Mouse (Mus musculus): ENCODE measurements around the gene Dohh. TPM values are rescaled to one million over a fixed set of nuclear protein-coding genes. Genes with fewer than 3 reads are reported as not detected.

The Dohh gene
- total RNA-seq, 2 experiments from 2014 or later, result 48.1 to 48.5 TPM

DNA sequence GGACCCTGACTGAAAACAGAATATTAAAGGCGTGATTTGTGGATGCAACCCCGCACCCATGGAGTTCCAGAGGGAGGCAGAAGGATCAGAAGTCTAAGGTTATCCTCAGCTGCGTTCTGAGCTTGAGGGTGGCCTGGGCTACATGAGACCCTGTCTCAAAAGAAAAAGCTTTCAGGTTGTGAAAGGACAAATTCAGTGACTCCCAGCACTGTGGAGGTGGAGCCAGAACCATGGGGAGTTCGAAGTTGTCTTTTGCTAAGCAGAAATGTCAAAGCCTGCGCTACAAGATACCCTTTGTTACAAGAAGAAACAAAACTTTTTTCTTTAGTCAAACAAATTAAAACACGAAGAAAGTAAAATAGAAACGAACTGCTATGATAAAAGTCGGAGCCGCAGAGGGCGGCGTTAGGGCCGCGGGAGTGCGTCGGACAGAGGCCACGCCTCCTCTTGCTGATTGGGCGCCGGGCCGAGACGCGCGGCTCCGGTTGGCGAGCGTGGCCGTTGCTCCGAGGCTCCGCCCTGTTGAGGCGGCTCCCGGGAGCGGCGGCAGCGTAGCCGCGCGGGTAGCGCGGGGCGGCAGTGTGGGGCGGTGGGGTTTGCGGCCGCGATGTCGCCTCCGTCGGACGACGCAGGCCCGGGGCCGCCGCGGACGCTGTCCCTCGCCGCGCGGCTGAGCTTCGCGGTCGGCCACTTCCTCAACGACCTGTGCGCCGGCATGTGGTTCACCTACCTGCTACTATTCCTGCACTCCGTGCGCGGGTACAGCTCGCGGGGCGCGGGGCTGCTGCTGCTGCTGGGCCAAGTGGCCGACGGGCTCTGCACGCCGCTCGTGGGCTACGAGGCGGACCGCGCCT, 27.0 kb upstream of the Dohh start, which contains the start of gene Mfsd12:
TSS of gene Mfsd12 (plus strand) at position 501 of the 854 bp plus-strand sequence.
- peak; percentile 90 to 94 for DNase-seq (ENCODE audit: low spot score in 2 of 2)

- DNase-seq (ENCODE audit: low spot score in 2 of 2), result no peak
Observed at GRCm38 (mm10) chr10:81358209-81358608, 26.0 kb upstream of the Dohh start.

GRCm38 (mm10) chr10:81358841-81359240, 25.4 kb upstream of the Dohh start:
- no peak for DNase-seq (ENCODE audit: low spot score in 2 of 2)

- no peak for DNase-seq (ENCODE audit: low spot score in 2 of 2)
Observed at GRCm38 (mm10) chr10:81360721-81361120, 23.5 kb upstream of the Dohh start.

GRCm38 (mm10) chr10:81362336-81362949, 21.8 kb upstream of the Dohh start:
- no peak for DNase-seq (ENCODE audit: low spot score in 2 of 2)

DNA sequence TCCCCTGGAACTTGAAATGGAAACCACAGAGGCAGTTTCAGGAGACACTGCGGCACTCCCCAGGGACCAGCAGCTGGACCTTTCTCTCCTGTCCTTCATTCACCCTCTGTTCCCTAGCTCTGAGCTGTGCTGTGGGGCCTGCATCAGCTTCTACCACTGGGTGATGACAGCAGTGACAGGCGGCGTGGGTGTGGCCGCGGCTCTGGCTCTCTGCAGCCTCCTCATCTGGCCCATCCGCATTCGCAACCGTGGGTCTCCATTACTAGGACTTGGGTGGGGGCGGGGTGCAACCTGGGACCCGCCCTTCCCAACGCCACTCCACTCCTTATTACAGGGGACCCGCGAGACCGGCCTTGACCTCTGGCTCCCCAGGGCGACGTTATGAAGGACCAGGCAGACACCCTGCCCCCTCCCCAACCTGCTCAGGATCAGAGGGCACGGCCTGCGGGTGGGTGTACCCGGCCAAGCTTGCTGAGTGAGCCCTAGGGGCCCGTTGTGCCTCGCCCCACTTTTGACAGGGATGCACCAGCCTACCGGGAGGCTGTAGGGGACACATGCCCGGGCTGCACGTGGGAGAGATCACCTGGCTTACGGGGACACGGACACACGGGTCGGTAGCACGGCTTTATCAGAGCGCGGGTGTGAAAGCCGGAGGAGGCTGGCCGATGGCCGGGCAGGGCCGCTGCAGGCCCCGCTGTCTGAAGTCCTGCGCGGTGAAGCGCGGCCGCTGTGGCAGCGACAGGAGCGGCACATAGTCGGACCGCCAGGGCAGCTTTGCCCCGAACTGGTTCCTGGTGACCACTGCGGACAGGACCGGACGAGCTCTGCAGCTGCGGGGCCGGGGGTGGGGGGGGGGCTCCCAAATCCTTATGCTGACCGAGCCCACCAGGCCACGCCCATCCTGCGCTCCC, 20.5 kb upstream of the Dohh start:
- DNase-seq (ENCODE audit: low spot score in 2 of 2), result no peak

DNA sequence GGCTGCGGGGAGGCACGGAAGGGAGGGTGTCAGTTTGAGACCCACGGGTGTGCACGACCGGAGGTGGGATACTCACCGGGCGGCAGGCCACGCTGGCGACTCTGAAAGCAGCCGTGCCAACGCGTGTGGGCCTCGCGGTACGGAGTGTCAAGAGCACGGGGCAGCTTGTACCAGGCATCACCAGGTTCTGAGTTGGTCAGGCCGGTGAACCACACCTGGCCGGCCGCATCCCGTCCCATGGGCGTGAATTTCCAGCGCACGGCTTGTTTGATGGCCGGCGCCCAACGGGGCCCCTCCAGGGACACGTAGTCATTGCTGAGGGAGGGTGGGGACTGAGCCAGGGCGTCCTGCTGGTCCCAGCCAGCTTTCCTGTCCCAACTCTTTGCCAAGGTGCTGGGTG, 19.6 kb upstream of the Dohh start:
- no peak for DNase-seq (ENCODE audit: low spot score in 2 of 2)

GRCm38 (mm10) chr10:81365073-81365472, 19.2 kb upstream of the Dohh start:
- no peak for DNase-seq (ENCODE audit: low spot score in 2 of 2)

DNA sequence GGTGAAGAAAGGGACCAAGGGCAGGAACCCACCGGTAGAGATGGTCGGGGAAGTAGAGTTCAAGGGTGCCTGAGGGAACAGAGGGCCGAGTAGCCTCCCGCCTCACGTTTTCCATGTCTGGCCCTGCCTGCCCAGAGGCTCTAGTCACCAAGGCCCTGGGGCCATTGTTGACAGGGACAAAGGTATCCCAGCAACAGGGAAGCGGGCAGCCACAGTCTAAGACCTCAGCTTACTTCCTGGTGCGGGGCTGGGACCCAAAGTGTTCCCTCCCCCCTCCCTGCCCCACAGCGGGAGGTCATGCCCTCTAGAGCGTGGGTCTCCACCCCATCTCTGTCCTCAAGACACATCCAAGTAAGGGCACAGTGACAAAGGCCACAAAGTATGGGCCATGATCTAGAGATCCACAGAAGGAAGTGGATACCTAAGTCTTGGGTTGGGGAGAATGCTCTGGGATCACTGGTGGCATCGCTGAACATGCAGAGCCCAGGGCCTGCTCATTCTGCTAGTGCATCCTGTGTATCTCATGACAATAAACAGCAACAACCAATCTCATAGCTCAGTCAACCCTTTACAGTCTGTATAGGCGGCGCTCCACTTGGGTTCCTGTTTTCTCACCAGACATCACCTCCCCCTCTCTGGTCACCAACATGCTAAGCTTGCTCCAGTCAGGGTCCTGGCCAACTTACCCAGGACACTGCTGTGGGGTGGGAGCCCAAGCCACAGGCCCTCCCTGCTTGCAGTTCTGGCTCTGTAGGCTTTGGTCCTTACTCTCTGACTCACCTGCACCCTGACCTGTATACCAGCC, 18.4 kb upstream of the Dohh start, which contains the start of gene 4930404N11Rik:
TSS of gene 4930404N11Rik (minus strand) at position 145 of the 805 bp plus-strand sequence.
- DNase-seq (ENCODE audit: low spot score in 2 of 2), result no peak

DNA sequence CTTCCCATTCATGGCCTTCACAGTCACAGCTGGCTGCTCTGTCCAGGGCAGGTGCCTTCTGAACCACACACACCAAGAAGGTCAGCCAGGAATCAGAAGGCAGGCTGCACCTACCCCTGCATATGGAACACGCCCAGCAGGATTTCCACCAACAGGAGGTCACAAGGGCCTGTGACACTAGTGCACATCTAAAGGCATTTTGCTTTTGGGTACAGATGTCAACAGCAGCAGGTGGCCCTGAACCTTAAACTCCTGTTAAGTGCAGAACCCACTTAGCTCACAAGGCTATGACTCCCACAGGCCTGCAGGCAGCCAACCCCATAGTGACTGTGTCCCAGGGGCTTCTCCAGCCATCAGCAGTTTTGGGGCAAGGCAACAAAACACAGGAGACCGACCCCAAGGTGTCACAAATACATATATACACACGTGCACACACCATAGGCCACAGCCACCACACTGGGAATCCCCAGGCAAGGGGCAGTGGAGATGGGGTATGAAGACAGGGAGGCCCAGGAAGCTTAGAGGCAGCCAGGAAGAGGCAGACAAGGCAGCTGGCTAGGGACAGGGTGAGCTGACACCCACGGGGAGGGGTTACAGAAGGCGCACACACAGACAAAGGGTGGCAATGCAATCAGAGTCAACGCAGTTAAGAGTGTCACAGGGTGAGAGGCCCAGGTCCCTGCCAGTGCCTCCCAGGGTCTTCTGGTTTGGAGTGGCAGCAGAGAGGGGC, 17.6 kb upstream of the Dohh start:
- DNase-seq (ENCODE audit: low spot score in 2 of 2), result no peak

- DNase-seq (ENCODE audit: low spot score in 2 of 2), result no peak
Observed at GRCm38 (mm10) chr10:81367207-81367495, 17.1 kb upstream of the Dohh start.

DNA sequence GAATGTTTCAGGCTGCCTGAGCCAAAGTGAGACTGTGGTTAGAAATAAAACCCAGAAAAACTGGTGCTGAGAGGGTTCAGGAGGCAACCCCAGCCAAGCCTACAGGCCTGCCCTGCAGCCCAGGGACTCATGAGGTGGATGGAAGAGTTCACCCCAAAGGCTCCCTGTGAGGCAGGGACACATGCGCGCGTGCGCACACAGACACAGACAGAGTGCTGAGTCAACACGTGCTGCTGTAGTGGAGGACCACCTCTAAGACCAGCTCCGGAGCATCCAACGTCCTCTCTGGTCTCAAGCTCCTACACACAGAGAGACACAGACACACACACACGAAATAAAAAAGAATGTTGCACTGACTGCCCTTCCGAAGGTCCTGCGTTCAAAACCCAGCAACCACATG, 8.9 kb upstream of the Dohh start:
- DNase-seq (ENCODE audit: low spot score in 2 of 2), result no peak

DNA sequence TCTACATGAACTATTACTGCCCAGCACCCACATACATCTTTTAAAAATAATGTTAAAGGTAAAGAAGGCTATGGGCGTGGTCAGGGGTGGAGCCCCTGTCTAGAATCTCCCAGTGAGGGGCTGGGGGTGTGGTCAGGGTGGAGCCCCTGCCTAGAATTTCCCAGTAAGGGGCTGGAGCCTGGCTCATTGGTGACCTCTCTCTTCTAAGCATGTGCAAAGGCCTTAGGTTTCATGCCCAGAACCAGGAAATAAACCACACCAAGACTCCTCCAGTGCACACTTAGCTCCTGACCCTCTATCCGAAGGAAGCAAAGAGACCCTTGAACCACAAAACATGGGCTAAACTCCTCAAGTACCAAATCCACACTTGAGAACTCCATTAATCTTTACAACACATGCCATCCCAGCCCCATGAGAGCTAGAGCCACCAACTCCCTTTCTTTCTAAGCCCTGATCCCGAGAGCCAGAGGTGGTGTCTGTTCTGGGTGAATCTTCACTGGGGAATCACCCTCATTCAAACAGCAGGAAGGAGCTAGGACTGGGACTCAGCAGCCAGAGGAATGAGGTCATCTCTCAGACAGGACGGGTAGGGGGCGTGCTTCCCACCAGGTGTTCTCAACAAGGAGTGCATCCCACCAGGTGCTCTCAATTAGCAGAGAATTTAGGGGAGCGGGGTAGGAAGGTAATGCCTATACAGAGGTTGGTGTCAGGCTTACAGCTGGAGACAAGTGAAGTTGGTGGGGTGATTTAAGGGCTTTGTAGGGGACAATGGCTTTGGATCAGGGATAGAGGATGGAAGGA, 7.5 kb upstream of the Dohh start:
- no peak for DNase-seq (ENCODE audit: low spot score in 2 of 2)

- DNase-seq (ENCODE audit: low spot score in 2 of 2), result no peak
Observed at GRCm38 (mm10) chr10:81377362-81377664, 6.9 kb upstream of the Dohh start.

GRCm38 (mm10) chr10:81377793-81378552, 6.3 kb upstream of the Dohh start, which contains the start of gene Fzr1:
TSS of gene Fzr1 (minus strand) at chr10:81378516.
- DNase-seq (ENCODE audit: low spot score in 2 of 2), result no peak

DNA sequence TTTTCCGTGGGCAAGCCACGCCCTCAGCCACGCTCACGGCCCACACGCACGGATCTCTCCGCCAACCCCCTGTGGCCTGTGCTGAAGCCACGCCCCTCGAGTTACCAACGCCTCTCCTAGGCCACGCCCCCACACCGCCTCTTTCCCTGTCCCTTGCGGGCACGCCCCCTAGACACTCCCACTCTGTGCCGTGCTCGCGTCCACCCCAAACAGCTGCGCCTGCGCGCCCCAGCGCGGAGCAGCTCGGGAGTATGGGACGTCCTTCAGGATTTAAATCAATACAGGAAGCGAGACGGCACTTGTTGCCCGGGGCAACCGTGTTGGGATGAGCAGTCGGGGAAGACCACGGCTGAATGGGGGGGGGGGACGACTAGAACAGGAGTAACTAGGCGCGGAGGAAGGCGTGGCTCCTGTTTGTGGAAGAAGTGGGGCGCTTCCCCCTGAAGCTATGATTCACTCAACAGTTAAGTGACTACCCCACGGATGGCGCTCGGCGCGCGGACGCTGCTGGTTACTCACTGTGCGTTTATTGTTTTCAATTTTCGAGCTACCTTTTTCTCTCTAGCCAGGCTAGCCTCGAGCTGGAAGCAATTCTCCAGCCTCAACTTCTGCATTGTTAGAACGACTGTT, 5.6 kb upstream of the Dohh start:
- peak; percentile 100 for DNase-seq (ENCODE audit: low spot score in 2 of 2)

- no peak for DNase-seq (ENCODE audit: low spot score in 2 of 2)
Observed at GRCm38 (mm10) chr10:81379183-81379553, 5.1 kb upstream of the Dohh start.

GRCm38 (mm10) chr10:81379809-81380378, 4.3 kb upstream of the Dohh start:
- no peak for DNase-seq (ENCODE audit: low spot score in 2 of 2)
